Mouse (Mus musculus): ENCODE data around the gene Cep350. TPM values are rescaled to one million over a fixed set of nuclear protein-coding genes. Genes with fewer than 3 reads are reported as not detected.

Cep350 gene
- 314 TPM for polyA plus RNA-seq (2014; fragmentation: Illumina TruSeq; extraction: RNeasy Lipid Tissue Mini Kit (QIAGEN cat#74804); ENCODE audit: low read depth, low replicate concordance)

DNA sequence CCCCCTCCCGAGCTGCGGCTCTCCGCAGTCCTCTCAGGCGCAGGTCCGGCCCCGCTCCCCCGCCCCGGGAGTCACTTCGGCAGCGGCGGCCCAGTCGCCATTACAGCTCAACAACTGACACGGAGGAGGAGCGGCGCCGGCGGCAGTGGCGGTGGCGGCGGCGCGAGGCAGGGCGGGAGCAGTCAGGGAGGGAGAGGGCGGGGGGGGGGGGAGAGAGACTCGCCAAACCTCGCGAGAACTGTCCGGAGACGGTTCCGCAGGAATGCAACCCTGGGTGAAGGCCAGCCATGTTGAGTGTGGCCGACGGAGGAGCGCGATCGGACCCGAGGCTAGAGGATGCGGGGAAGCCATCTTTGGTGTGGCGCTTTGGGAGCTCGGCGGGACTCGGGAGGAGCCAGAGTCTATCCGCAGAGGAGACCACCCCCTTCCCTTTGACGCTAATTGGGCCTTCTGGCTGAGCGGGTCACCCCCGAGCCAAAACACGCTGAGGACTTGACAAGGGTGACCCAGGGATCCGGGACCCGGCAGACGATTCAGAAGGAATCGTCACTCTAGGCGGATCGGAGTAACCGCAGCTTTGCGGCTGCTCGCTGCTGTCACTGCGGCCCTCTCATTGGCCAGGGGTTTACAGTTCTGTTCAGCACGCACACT lies at the start of gene Cep350:
Gene Cep350, minus strand, starts transcription at position 188 of the 651 bp plus-strand sequence.

GRCm38 (mm10) chr1:155812581-155813499 lies 160.2 kb downstream of the Cep350 start, which contains the start of gene Qsox1:
Gene Qsox1 (minus strand): TSS chr1:155812889.

Other genes starting within 250 kb of the Cep350 start
- 0.04 TPM for gene Lhx4, start 221.6 kb downstream of the Cep350 start, polyA plus RNA-seq (2014; fragmentation: Illumina TruSeq; extraction: RNeasy Lipid Tissue Mini Kit (QIAGEN cat#74804); ENCODE audit: low read depth, low replicate concordance)
- gene Qsox1, start 160.4 kb downstream of the Cep350 start, polyA plus RNA-seq (2014; fragmentation: Illumina TruSeq; extraction: RNeasy Lipid Tissue Mini Kit (QIAGEN cat#74804); ENCODE audit: low read depth, low replicate concordance) = 6.4 TPM
- gene Tor1aip2, start 62.1 kb upstream of the Cep350 start, polyA plus RNA-seq (2014; fragmentation: Illumina TruSeq; extraction: RNeasy Lipid Tissue Mini Kit (QIAGEN cat#74804); ENCODE audit: low read depth, low replicate concordance) = 77.4 TPM
- 633 TPM for gene Tor1aip1, start 63.2 kb upstream of the Cep350 start, polyA plus RNA-seq (2014; fragmentation: Illumina TruSeq; extraction: RNeasy Lipid Tissue Mini Kit (QIAGEN cat#74804); ENCODE audit: low read depth, low replicate concordance)
- 0.11 TPM for gene Fam163a, start 231.8 kb upstream of the Cep350 start, polyA plus RNA-seq (2014; fragmentation: Illumina TruSeq; extraction: RNeasy Lipid Tissue Mini Kit (QIAGEN cat#74804); ENCODE audit: low read depth, low replicate concordance)